Mouse (Mus musculus) CD4-positive, CD25-positive, alpha-beta regulatory T cell (primary cell): Measurements from ENCODE around the gene Hnrnpr. TPM values are rescaled to one million over a fixed set of nuclear protein-coding genes. Genes with fewer than 3 reads are reported as not detected.

Source experiments
- polyA plus RNA-seq: library from polyadenylated mRNA; unstranded; fragments of 100-300 nt; shearing (Covaris generic); gene quantifications from one replicate; pipeline ENCODE4 v1.2.1, GENCODE M21; 2017

Gene Hnrnpr
- 125 TPM for polyA plus RNA-seq

GRCm38 (mm10) chr4:136310229-136311041, at the start of gene Hnrnpr:
Gene Hnrnpr (plus strand): TSS chr4:136310942.

DNA sequence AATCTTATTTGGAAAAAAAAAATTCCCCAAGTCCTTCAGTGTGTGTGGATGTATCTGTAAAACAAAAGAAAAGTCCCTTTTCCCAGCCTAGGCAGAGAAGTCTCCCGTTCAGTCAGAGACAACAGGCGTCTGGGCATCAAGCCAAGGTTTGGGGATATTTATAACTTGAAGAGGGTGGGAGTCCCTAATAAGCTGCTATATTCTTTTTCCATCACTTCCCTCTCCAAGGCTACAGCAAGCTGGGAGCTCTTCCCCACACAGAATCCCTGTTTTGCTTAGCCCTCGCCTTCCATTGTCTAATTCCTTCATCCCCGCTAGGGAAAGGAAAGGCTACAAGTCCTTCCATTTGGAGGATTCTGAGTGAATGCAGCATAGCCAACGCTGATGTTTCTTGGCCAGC, 26.3 kb upstream of the Hnrnpr start, which contains the start of gene Zfp46:
Gene Zfp46, plus strand, starts transcription at position 229 of the 400 bp plus-strand sequence.

Other genes with a start within 250 kb of the Hnrnpr start
- gene Id3, start 167.4 kb upstream of the Hnrnpr start, polyA plus RNA-seq, result 281 TPM
- 23.0 TPM for gene E2f2, start 138.5 kb upstream of the Hnrnpr start, polyA plus RNA-seq
- gene Asap3, start 104.6 kb upstream of the Hnrnpr start, polyA plus RNA-seq, result 0.24 TPM
- 0.61 TPM for gene Tcea3, start 63.2 kb upstream of the Hnrnpr start, polyA plus RNA-seq
- gene Zfp46, start 26.3 kb upstream of the Hnrnpr start, polyA plus RNA-seq, result 14.4 TPM
- gene Htr1d, start 112.6 kb downstream of the Hnrnpr start, polyA plus RNA-seq, result not detected
- 0.50 TPM for gene 6030445D17Rik, start 151.3 kb downstream of the Hnrnpr start, polyA plus RNA-seq
- gene Luzp1, start 158.8 kb downstream of the Hnrnpr start, polyA plus RNA-seq, result 6.2 TPM